Mouse (Mus musculus): ENCODE measurements around the gene Sipa1l3.

Gene Sipa1l3

GRCm38 (mm10) chr7:29480183-29480582 is 38.3 kb downstream of the Sipa1l3 start:
- peak in 1 of 2 experiments; percentile 50 for DNase-seq

GRCm38 (mm10) chr7:29475005-29475404 is 43.4 kb downstream of the Sipa1l3 start:
- no peak for DNase-seq

DNA sequence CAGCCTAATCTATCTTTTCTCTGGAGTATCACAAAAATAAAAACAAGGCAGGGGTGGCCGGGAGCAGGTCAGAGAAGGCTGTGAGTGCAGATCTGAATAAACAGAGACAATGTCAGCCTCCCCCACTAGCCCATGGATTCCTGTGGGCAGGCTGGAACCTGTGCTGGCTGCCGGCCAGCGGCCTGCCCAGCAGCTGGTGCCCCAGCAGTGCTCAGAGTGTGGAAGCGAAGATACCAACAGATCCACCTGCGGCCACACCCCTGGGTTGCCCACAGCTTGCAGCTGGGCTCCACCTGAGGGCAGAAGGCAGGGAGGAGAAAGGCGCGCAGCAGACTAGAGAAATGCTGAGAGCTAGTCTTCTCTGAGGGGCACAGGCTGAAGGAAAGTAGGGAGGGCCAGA is 47.1 kb downstream of the Sipa1l3 start:
- DNase-seq, result peak in 1 of 2 experiments; percentile 51

GRCm38 (mm10) chr7:29469602-29470344 is 48.7 kb downstream of the Sipa1l3 start:
- no peak for DNase-seq

GRCm38 (mm10) chr7:29468593-29468992 is 49.8 kb downstream of the Sipa1l3 start:
- no peak for DNase-seq

- no peak for DNase-seq
Measured at GRCm38 (mm10) chr7:29466585-29466984, 51.9 kb downstream of the Sipa1l3 start.

DNA sequence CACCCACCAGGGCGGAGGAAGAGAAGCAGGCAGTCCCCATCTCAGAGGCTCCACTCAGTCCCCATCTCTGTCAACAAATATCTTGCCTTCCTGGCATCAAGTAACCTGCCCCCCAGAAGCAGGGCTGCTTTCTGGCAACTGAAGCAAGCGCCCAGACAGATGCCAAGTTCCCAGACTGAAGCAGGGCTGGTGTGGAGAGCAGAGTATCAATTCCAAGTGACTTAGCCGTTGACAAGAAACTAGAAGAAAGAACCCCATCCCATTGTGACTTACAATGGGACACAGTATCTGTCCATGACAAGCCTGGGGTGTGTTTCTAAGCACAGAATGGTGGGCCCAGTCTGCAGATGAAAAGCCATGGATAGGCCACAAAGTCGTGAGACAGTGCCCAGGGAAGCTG is 52.7 kb downstream of the Sipa1l3 start:
- DNase-seq, result no peak

DNA sequence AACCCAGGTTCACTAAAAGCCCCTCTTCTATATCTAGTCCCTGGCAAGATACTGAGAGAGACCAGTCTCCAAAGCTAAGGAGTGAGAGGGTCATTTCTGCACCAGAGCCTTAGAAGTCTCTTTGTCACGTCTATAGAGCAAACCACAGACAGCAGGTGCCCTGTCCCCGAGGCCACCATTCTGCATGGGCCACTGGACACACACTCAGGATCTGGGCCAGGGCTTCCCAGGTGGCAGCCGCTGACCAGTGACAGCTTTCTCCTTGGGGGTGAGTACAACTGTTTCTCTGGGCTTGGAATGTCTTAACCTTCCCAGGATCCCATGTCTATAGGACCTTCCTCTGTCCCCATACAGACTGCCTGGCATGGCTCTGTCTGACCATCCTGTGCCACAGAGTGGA is 55.6 kb downstream of the Sipa1l3 start:
- DNase-seq, result no peak

DNA sequence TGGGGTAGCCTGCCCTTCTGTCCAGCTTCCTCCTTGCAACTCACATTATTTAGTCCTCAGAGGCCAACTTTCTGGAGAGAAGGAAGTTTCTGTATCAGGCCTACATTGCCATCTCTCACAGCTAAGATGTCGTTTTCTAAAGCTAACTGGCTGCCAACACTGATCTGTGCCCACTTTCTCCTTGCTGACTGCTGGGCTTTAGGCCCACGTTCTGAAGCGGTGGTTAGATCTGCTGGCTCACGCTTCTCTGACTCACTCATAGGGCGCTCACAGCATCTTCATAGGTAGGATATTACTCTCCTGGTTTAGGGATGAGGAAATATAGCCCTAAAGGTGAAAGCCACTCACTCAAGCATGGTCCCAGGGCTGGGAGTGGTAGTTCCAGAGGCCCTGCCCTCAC is 56.3 kb downstream of the Sipa1l3 start:
- DNase-seq, result no peak

GRCm38 (mm10) chr7:29461557-29461956 is 56.9 kb downstream of the Sipa1l3 start:
- no peak for DNase-seq

DNA sequence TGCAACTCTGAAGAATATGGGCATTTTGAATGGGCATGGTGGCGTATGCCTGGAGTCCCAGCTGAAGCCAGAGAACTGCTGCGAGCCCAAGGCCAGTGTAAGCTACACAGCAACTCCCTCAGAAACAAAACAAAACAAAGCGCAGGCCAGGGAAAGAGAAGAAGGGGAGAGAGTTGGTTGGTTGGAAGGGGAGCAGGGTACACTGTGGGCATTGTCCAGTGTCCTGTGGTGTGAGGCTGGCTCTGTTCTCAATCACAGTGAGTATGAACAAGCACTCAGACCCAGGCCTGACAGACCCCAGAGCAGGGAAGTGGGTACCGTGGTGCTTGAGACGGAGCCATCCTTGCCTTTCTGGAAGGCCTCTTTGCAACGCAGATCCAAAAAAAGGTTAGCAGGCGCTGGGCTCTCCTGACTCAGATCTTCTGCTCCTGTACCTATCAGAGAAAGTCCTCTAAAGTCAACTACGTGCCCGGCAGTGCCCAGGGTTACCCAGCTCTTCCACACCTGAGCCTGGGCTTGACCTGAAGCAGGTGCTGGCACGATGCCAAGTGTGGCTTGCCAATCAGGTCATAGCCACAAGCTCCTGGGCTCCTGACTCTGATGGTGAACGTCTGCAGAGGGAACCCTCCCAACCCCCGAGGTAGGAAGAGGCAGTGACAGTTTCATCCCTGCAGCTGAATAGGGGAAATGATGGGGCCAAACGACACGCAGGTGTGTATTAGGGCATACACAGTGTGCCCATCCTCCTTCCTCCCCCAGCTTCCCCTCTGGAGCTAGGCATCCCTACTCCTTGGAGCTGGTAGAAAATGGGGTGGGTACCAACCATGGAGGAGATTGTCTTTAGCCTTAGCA is 59.3 kb downstream of the Sipa1l3 start:
- peak; percentile 68 to 70 for DNase-seq

- no peak for DNase-seq
Measured at GRCm38 (mm10) chr7:29457772-29458171, 60.7 kb downstream of the Sipa1l3 start.

GRCm38 (mm10) chr7:29456716-29457115 is 61.7 kb downstream of the Sipa1l3 start:
- no peak for DNase-seq

DNA sequence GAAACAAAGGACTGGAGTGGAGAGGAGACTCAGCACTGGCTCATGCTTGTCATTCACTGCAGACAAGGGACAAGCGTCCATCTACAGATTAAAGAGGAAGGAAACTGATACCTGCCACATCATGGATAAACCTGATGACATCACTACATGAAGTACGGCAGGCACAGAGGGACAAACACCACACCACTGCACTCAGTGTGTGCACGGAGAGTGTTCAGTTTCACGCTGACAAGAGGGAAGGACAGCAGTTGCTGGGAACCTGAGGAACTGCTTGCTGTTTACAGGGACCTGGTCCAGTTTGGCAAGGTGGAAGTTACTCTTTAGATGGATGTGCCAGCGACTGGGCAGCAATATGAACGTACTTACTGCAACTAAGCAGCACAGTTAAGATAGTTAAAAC is 62.9 kb downstream of the Sipa1l3 start:
- no peak for DNase-seq

DNA sequence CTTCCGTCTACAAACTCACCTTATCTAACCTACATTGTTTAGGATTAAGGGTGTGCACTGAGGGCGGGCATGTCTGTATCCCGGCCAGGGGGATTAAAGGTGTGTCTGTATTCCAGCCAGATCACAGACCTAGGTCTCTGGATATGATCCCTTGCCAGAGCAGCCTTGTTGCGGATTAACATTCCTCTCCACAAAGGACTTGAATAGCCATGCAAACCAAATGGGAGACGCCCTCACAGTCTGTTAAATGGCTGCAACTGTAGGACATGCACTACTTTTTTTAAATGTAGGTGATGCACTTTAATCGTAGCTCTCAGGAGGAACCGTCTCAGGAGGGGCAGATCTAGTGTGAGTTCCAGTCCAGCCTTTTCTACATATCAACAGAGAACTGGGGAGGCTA is 63.5 kb downstream of the Sipa1l3 start:
- no peak for DNase-seq

DNA sequence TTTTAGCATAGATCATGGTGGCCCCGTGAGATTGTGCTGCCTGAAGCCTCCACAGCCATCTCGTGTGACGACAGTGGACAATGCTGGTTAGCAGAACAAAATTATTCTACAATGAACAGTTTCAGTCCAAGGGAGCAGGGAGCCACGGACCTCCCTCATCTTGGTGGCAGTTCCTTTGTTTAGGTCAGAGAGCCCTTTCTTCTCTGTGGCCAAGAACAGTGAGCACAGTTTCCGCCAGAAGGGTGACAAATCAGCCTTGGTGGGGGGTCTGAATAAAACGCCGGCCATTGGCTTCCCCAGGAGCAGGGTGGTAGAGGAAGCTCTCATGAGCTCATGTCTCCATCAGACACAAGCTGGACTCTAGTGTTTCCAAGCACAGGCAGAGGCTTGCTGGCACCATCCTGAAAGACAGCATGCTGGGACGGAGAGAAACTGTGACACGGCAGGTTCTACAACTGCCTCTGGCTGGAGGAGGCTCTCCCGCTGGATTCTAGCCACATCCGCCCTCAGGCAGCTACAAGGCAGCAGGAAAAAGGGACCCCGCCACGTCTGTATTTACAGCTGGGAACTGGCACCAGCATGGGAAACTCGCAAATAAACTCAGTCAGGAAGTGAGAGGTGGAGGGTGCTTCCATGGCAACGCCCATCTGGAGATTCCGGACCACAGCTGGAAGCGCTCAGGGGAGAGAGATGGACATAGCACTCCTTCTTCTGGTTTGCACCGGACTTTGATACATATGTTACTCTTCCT is 65.3 kb downstream of the Sipa1l3 start:
- peak; percentile 51 to 53 for DNase-seq

GRCm38 (mm10) chr7:29452381-29452780 is 66.1 kb downstream of the Sipa1l3 start:
- DNase-seq, result no peak

DNA sequence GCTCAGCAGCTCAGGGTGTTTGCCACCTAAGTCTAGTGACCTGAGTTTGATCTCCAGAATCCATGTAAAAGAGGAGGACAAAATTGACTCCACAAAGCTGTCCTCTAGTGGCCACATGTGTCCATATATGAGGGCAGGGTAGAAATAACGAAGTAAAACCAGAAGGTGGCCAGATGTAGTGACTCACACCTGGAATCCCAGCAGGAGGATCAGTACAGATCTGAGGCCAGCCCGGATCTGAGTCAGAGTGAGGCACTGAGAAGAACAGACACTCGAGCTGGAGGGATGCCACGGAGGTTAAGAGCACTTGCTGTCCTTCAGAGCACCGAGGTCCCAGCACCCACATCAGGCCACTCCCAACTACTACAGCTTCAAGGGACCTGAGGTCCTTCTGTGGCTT is 68.3 kb downstream of the Sipa1l3 start:
- DNase-seq, result no peak

DNA sequence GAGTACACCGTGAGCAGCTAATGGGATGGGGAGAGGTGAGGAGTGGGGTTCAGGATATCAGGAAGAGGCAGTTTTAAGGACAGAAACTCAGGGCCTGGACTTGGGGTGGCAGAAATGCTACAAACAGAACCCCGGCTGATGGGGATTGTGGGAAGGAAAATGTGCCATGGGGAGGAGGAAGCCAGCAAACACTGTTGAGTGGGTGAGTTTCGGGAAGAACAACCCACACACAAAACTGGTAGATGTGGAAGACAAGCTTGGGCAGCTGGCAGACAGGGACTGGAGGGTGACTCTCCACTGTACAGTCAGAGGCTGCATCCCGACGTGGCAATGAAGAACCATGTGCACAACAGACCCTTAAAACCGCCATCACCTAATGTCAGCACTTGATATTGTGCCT is 69.6 kb downstream of the Sipa1l3 start:
- DNase-seq, result no peak

- peak in 1 of 2 experiments; percentile 44 for DNase-seq
Measured at GRCm38 (mm10) chr7:29447147-29447829, 71.2 kb downstream of the Sipa1l3 start.

DNA sequence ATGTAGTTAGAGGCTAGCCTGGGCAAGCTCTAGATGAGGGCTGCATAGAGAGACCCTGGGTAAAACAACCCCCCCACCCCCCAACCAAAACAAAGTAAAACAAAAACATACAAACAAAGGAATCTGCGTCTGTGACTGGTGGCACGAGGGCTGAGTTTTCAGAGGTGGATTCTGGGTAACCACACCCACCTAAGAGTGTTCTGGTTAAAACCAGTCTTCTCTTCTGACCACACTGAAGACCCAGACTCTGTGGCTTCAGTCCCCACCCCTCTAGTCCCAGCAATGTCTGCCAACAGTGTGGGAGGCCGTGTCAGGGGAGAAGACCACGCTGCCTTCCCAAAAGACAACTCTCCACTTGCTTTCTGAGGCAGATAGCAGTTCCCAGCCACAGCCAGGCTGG is 72.3 kb downstream of the Sipa1l3 start:
- no peak for DNase-seq

DNA sequence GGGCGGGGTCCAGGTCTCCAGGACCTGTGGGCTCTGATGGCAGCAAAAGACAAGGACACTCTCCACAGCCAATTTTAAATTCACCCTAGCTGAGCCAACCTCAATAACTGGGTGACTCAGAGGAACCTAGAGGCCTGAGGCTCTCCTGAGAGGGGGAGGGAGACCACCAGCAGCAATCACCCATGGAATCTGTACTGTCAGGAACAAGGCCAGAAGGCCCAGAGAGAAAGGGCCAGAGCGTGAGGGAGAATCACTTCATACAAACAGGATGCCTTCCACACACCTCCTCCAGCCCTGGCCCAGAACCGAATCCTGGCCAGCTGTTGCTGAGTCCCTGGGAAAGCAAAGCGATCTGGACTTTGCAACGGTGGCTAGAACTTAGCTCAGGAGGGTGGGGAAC is 73.9 kb downstream of the Sipa1l3 start:
- DNase-seq, result no peak

GRCm38 (mm10) chr7:29444070-29444469 is 74.4 kb downstream of the Sipa1l3 start:
- DNase-seq, result no peak
